Mouse (Mus musculus) neural tube, embryonic 14.5 days (tissue): ENCODE measurements around the gene Calml4. TPM values are rescaled to one million over a fixed set of nuclear protein-coding genes. Genes with fewer than 3 reads are reported as not detected.

ENCODE experiments used
- ATAC-seq: fragments of 200-750 bp; cut with Nextera tagmentation; 2 replicates; pipeline ENCODE4 v1.8.0; 2017; ENCODE audit warnings: low read depth, mild to moderate bottlenecking, moderate TSS enrichment, moderate library complexity
- H3K27ac ChIP-seq: fragments of 300-500 bp; sonication (generic); 2 replicates; pipeline ENCODE4 v1.5.1; 2014; ENCODE audit warnings: low read depth, mild to moderate bottlenecking, control low read depth, low read length, moderate library complexity, mixed read lengths
- H3K27me3 ChIP-seq: fragments of 300-500 bp; sonication (generic); 2 replicates; pipeline ENCODE4 v1.6.1; 2014; ENCODE audit warnings: low read length; ENCODE audit not compliant: control insufficient read depth, insufficient read depth
- H3K36me3 ChIP-seq: fragments of 300-500 bp; sonication (generic); 2 replicates; pipeline ENCODE4 v1.6.1; 2014; ENCODE audit warnings: low read length, mixed read lengths; ENCODE audit not compliant: control insufficient read depth, insufficient read depth
- H3K4me1 ChIP-seq: fragments of 300-500 bp; sonication (generic); 2 replicates; pipeline ENCODE4 v1.6.1; 2014; ENCODE audit warnings: low read length; ENCODE audit not compliant: control insufficient read depth, insufficient read depth
- H3K4me2 ChIP-seq: fragments of 300-500 bp; sonication (generic); 2 replicates; pipeline ENCODE4 v1.6.1; 2014; ENCODE audit warnings: mild to moderate bottlenecking, low read depth, low read length, control low read depth
- H3K4me3 ChIP-seq: fragments of 300-500 bp; sonication (generic); 2 replicates; pipeline ENCODE4 v1.5.1; 2014; ENCODE audit warnings: low read depth, low read length, control low read depth, mixed read lengths
- H3K9ac ChIP-seq: fragments of 300-500 bp; sonication (generic); replicated peaks from 2 replicates; pipeline ENCODE4 v1.6.1; 2014; ENCODE audit warnings: low read depth, mild to moderate bottlenecking, control low read depth, low read length, mixed read lengths
- H3K9me3 ChIP-seq: fragments of 300-500 bp; sonication (generic); 2 replicates; pipeline ENCODE4 v1.6.1; 2016; ENCODE audit warnings: low read length; ENCODE audit not compliant: control insufficient read depth
- WGBS: fragments of 180-500 bp; shearing (Covaris S2); extraction: QIAGEN DNeasy Blood & Tissue Kit; methylation state at CpG from one replicate; pipeline ENCODE4 v1.1.7; 2014; 5-methylcytosine and 5-hydroxymethylcytosine counted together
- polyA plus RNA-seq: library from polyadenylated mRNA; unstranded; fragments of >200 nt; fragmentation: Nextera tagmentation; extraction: Ambion mirVana; gene quantifications from 2 replicates; pipeline ENCODE4 v1.2.1, GENCODE M21; 2014

Calml4 gene
- polyA plus RNA-seq, 1 experiment from 2014 or later = 7.5 TPM

DNA sequence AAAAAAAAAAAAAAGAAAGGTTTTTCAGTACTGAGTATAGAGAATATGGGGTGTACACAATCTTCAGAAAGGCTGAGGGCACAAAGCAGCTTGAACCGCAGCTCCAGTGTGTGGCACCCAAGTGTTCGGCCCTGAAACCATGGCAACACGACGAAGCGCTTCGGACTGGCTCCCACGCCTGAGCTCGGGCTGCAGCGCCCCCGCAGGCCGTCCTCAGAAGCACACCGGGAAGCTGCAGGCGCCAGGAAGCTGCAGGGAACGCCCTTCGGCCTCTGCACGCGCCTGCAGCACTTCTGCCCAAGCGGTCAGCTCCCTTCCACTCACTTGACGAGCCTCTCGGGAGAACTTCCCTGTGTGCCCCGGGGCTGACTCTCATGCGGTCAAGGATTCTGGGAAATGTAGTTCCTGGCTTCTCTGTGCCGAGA, 29.2 kb upstream of the Calml4 start:
- peak overlapping the region; percentile 48 for H3K4me2 ChIP-seq
- H3K9me3 ChIP-seq = no peaks in the 10 kb centered on the region
- peak overlapping the region; percentile 24 for H3K4me3 ChIP-seq
- H3K27me3 ChIP-seq = no peaks in the 10 kb centered on the region
- ATAC-seq = peak; percentile 93
- peaks cover 8% of the 10 kb centered on the region; the same call in 1 of the 2 replicates for H3K4me1 ChIP-seq
- under 1% methylated on average over 23 of the region's 23 CpGs for WGBS
- H3K27ac ChIP-seq = no peak overlapping the region
- H3K36me3 ChIP-seq = no peaks in the 10 kb centered on the region
- no peak overlapping the region for H3K9ac ChIP-seq

- 82% methylated on average over 6 of the region's 6 CpGs for WGBS
- no peaks in the 10 kb centered on the region for H3K27me3 ChIP-seq
- no peak overlapping the region for H3K27ac ChIP-seq
- no peak overlapping the region for H3K9ac ChIP-seq
- no peak overlapping the region for H3K4me3 ChIP-seq
- ATAC-seq = no peak
- H3K4me2 ChIP-seq = no peak overlapping the region
- H3K4me1 ChIP-seq = peaks cover 8% of the 10 kb centered on the region; the same call in 1 of the 2 replicates
- H3K9me3 ChIP-seq = no peaks in the 10 kb centered on the region
- no peaks in the 10 kb centered on the region for H3K36me3 ChIP-seq
Observed at GRCm38 (mm10) chr9:62829877-62830276, 28.0 kb upstream of the Calml4 start.

GRCm38 (mm10) chr9:62834906-62835305, 23.0 kb upstream of the Calml4 start:
- Histone ChIP-seq H3K27ac (no peak overlapping the region), H3K4me1 (peaks cover 5% of the 10 kb centered on the region; the same call in 1 of the 2 replicates), H3K4me3 (no peak overlapping the region), H3K27me3 (no peaks in the 10 kb centered on the region), H3K9me3 (no peaks in the 10 kb centered on the region), H3K9ac (no peak overlapping the region), H3K36me3 (no peaks in the 10 kb centered on the region), H3K4me2 (no peak overlapping the region)
- WGBS = 92% methylated on average over 5 of the region's 5 CpGs
- no peak for ATAC-seq

DNA sequence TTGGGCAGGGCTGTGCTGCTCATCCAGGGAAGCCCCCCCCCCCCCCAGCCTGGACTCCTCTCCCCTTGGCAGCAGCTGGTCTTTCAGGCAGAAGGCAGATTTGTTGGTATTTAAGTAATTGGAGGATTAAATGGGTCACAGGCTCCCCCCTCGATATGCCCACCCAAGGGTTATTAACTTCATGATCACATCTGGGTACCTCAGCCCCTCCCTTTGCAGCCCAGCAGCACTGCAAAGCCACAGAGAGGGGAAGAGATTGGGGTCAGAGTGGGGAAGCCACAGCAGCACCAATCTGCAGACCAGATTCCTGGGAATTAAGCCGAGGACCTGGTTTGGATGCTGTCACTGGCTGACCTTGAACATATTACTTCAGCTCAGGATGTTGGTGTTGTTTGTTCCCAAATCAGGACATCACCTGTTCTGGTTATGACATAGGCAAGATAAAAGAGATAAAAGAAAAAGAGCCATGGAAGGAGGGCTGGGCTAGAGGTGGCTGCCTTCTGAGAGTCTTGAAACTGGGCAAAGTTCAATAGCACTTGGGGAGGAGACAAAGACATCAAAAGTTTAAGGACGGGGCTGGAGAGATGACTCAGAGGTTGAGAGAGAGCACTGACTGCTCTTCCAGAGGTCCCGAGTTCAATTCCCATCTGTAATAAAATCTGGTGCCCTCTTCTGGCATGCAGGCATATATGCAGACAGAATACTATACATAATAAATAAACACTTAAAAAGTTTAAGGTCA, 22.0 kb upstream of the Calml4 start:
- H3K4me3 ChIP-seq = no peak overlapping the region
- H3K4me1 ChIP-seq = peaks cover 5% of the 10 kb centered on the region; the same call in 1 of the 2 replicates
- ATAC-seq = no peak
- no peak overlapping the region for H3K4me2 ChIP-seq
- no peaks in the 10 kb centered on the region for H3K27me3 ChIP-seq
- WGBS = 30% methylated on average over 4 of the region's 4 CpGs
- H3K36me3 ChIP-seq = no peaks in the 10 kb centered on the region
- no peaks in the 10 kb centered on the region for H3K9me3 ChIP-seq
- H3K27ac ChIP-seq = no peak overlapping the region
- no peak overlapping the region for H3K9ac ChIP-seq

- Histone ChIP-seq H3K36me3 (no peaks in the 10 kb centered on the region), H3K9ac (no peak overlapping the region), H3K27me3 (no peaks in the 10 kb centered on the region), H3K27ac (no peak overlapping the region), H3K4me2 (no peak overlapping the region), H3K4me1 (peaks cover 5% of the 10 kb centered on the region; the same call in 1 of the 2 replicates), H3K4me3 (no peak overlapping the region), H3K9me3 (no peaks in the 10 kb centered on the region)
- 0 out of 2 replicates have a peak, but pooled peaks have one; percentile 7 for ATAC-seq
- WGBS = 58% methylated on average over 3 of the region's 3 CpGs
Observed at GRCm38 (mm10) chr9:62837611-62838010, 20.3 kb upstream of the Calml4 start.

DNA sequence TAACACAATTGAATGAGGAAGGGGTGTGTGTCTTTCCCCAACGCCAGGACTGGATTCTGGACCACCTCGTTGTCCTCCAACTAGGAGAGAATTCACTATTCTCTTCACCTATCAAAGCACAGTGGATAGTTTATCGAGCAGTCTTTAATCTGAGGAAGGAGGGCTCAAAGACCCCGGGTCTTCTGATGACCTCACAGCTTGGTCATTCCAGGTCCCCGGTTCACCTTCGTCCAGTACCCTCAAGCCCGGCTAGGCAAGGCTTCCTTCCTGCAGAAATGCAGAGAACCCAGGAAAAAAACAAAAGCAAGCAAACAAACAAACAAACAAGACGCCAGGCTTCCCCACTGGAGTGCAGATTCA, 19.8 kb upstream of the Calml4 start:
- no peaks in the 10 kb centered on the region for H3K9me3 ChIP-seq
- H3K4me1 ChIP-seq = peaks cover 5% of the 10 kb centered on the region; the same call in 1 of the 2 replicates
- 21% methylated on average over 8 of the region's 8 CpGs for WGBS
- peak overlapping the region; percentile 94 for H3K4me2 ChIP-seq
- H3K27ac ChIP-seq = no peak overlapping the region
- no peaks in the 10 kb centered on the region for H3K36me3 ChIP-seq
- peak overlapping the region; percentile 58 for H3K4me3 ChIP-seq
- no peak overlapping the region; the same call in 1 of the 2 replicates for H3K9ac ChIP-seq
- no peak for ATAC-seq
- H3K27me3 ChIP-seq = no peaks in the 10 kb centered on the region

- H3K27ac ChIP-seq = peak within 1 kb of the TSS; percentile 40; the same call in 1 of the 2 replicates
- WGBS = 0% methylated on average over 33 of the region's 48 CpGs
- H3K9me3 ChIP-seq = no peaks in the 10 kb centered on the region
- no peaks in the 10 kb centered on the region for H3K36me3 ChIP-seq
- peak within 1 kb of the TSS; percentile 58 for H3K4me3 ChIP-seq
- H3K27me3 ChIP-seq = no peaks in the 10 kb centered on the region
- H3K4me1 ChIP-seq = peaks cover 5% of the 10 kb centered on the region; the same call in 1 of the 2 replicates
- H3K4me2 ChIP-seq = peak within 1 kb of the TSS; percentile 94
- peak; percentile 84 for ATAC-seq
- peak within 1 kb of the TSS; percentile 89 for H3K9ac ChIP-seq
Observed at GRCm38 (mm10) chr9:62838506-62839171, 19.2 kb upstream of the Calml4 start, which contains the start of gene Cln6. TSS of gene Cln6 (plus strand) at chr9:62838785.

DNA sequence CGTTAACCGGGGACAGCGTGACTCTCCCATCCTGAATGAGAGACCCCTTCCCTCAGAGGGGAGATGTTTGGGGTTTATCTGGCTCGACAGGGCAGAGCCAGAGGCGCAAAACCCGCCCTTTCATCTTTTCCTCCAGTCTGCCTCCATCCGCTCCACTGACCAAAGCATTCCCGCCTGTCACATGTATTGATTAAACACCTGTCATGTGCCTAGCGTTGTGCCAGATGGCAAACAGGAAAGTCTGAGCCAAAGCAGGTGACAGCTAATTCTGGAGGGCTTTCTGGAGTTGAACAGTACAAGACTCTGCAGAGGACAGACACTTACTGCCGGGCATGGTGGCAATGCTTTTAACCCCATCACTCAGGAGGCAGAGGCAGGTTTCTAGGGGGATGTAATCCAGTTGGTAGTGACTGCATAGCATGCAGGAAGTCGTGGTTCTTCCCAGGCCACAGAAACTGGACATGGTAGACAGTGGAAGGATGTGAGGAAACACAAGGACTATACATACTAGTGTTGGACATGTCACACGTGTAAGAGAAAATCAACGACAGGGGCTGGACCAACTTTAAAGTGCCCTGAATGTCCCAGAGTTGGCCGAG, 18.6 kb upstream of the Calml4 start:
- no peaks in the 10 kb centered on the region for H3K9me3 ChIP-seq
- WGBS = 17% methylated on average over 14 of the region's 14 CpGs
- H3K36me3 ChIP-seq = no peaks in the 10 kb centered on the region
- peak overlapping the region; percentile 89 for H3K9ac ChIP-seq
- peak overlapping the region; percentile 58 for H3K4me3 ChIP-seq
- no peaks in the 10 kb centered on the region for H3K27me3 ChIP-seq
- ATAC-seq = no peak
- H3K4me1 ChIP-seq = peaks cover 5% of the 10 kb centered on the region; the same call in 1 of the 2 replicates
- peak overlapping the region; percentile 94 for H3K4me2 ChIP-seq
- H3K27ac ChIP-seq = peak overlapping the region; percentile 40; the same call in 1 of the 2 replicates
